Mouse (Mus musculus): Measurements from ENCODE around the gene Krt80. TPM values are rescaled to one million over a fixed set of nuclear protein-coding genes. Genes with fewer than 3 reads are reported as not detected.
A peak's percentile ranks its signal among the peaks of the same experiment; 100 is the strongest.

The Krt80 gene
- polyA plus RNA-seq, 1 experiment: 1.1 TPM

DNA sequence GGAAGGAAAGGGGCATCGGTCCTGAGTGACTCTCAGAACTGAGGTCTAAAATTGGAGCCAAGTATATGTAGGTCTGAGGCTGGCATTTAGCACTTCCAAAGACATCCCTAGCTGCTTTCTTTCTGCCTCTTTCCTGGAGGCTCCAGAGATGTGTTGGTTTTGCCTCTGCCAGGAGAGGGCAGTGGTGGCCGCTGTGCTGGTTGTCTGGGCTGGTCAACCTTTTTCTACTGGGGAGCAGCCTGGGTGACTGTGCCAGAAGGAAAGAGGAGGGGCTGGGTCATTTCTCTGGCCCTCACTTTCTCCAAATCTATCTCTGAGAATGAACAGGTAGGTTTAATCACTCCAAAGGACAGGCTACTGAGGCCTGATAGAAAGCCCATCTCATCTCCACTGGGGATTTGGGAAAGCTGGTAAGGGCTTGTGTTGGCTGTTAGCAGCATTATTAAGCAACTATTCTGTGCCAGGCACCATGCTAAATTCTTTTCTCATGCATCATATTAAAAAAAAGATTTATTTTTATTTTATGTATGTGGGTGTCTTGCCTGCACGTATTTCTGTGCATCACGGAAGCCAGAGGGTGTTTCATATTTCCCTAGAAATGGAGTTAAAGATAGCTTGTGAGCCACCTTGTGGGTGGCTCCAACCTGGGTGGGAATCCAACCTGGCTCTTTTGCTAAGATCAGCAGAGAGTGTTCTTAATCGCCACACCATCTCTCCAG is 28.0 kb downstream of the Krt80 start:
- H3K27ac ChIP-seq (ENCODE audit: insufficient read depth, low read length): no peak overlapping the region
- no peaks in the 10 kb centered on the region for H3K4me1 ChIP-seq (ENCODE audit: control insufficient read depth, insufficient read depth, low read length)
- no peaks in the 10 kb centered on the region for H3K27me3 ChIP-seq (ENCODE audit: control insufficient read depth, insufficient read depth, low read length, poor library complexity, severe bottlenecking)
- no peaks in the 10 kb centered on the region for H3K9me3 ChIP-seq (replicated peaks; ENCODE audit: control insufficient read depth, insufficient read depth, low read length, poor library complexity, severe bottlenecking)
- no peaks in the 10 kb centered on the region for H3K36me3 ChIP-seq (ENCODE audit: control insufficient read depth, insufficient read depth, low read length, poor library complexity, severe bottlenecking)
- H3K9ac ChIP-seq (ENCODE audit: low read depth, poor library complexity, severe bottlenecking): no peak overlapping the region
- H3K4me3 ChIP-seq (ENCODE audit: low read depth, low read length): no peak overlapping the region
- TF ChIP-seq CTCF (IDR thresholded peaks at IDR 0.05; ENCODE audit: low read depth, low read length) (peak; percentile 72), EP300 (IDR thresholded peaks at IDR 0.05; ENCODE audit: insufficient read depth, low read depth, low read length) (no peak), POLR2A (IDR thresholded peaks at IDR 0.05; ENCODE audit: insufficient read depth, low read length) (no peak)

DNA sequence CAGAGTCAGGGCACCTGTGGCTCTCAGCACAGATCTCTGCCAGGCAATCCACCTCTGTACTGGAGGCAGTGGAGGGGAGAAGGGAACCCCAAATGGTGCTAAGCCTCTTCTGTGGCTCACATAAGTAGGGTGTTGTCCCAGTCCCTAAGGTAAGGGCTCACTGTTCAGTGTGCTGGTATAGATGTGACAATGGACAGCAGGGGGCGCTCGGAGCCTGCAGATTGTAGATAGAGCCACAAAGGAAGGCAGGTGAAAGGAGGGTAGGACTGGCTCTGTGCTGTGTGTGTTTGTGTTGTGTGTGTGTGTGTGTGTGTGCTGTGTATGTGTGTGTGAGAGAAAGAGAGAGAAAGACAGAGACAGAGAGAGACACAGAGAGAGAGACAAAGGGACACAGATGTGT is 30.4 kb downstream of the Krt80 start:
- no peak overlapping the region for H3K4me3 ChIP-seq (ENCODE audit: low read depth, low read length)
- TF ChIP-seq POLR2A (IDR thresholded peaks at IDR 0.05; ENCODE audit: insufficient read depth, low read length) (no peak), CTCF (IDR thresholded peaks at IDR 0.05; ENCODE audit: low read depth, low read length) (peak; percentile 92)

DNA sequence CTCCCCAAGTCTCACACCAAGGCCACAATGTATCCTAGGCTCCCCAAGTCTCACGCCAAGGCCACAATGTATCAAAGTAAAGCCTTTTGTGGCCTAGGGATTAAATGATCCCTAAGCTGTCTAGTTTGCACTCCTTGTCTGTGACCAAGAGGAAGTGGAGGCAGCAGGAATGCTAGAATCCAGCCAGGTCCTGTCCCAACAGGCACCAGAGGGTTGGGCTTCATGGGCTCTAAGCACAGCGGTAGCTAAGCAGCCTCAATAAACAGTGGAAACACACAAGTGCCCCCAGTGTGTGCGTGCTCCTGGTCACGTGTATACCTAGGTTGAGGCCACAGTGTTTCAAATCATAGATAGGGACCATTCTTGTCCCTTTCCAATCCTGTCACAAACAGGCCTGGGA is 31.6 kb downstream of the Krt80 start:
- no peak overlapping the region for H3K4me3 ChIP-seq (ENCODE audit: low read depth, low read length)
- H3K4me1 ChIP-seq (ENCODE audit: control insufficient read depth, insufficient read depth, low read length): no peaks in the 10 kb centered on the region
- H3K36me3 ChIP-seq (ENCODE audit: control insufficient read depth, insufficient read depth, low read length, poor library complexity, severe bottlenecking): no peaks in the 10 kb centered on the region
- H3K9me3 ChIP-seq (replicated peaks; ENCODE audit: control insufficient read depth, insufficient read depth, low read length, poor library complexity, severe bottlenecking): no peaks in the 10 kb centered on the region
- no peak overlapping the region for H3K9ac ChIP-seq (ENCODE audit: low read depth, poor library complexity, severe bottlenecking)
- no peaks in the 10 kb centered on the region for H3K27me3 ChIP-seq (ENCODE audit: control insufficient read depth, insufficient read depth, low read length, poor library complexity, severe bottlenecking)
- TF ChIP-seq POLR2A (IDR thresholded peaks at IDR 0.05; ENCODE audit: insufficient read depth, low read length): no peak
- no peak for TF ChIP-seq CTCF (IDR thresholded peaks at IDR 0.05; ENCODE audit: low read depth, low read length)
- no peak for TF ChIP-seq EP300 (IDR thresholded peaks at IDR 0.05; ENCODE audit: insufficient read depth, low read depth, low read length)
- no peak overlapping the region for H3K27ac ChIP-seq (ENCODE audit: insufficient read depth, low read length)

More for the DNA sequence above, 30.4 kb downstream of the Krt80 start:
- Histone ChIP-seq H3K27me3 (ENCODE audit: control insufficient read depth, insufficient read depth, low read length, poor library complexity, severe bottlenecking) (no peaks in the 10 kb centered on the region), H3K36me3 (ENCODE audit: control insufficient read depth, insufficient read depth, low read length, poor library complexity, severe bottlenecking) (no peaks in the 10 kb centered on the region), H3K9me3 (replicated peaks; ENCODE audit: control insufficient read depth, insufficient read depth, low read length, poor library complexity, severe bottlenecking) (no peaks in the 10 kb centered on the region), H3K27ac (ENCODE audit: insufficient read depth, low read length) (no peak overlapping the region), H3K4me1 (ENCODE audit: control insufficient read depth, insufficient read depth, low read length) (no peaks in the 10 kb centered on the region), H3K9ac (ENCODE audit: low read depth, poor library complexity, severe bottlenecking) (no peak overlapping the region)

DNA sequence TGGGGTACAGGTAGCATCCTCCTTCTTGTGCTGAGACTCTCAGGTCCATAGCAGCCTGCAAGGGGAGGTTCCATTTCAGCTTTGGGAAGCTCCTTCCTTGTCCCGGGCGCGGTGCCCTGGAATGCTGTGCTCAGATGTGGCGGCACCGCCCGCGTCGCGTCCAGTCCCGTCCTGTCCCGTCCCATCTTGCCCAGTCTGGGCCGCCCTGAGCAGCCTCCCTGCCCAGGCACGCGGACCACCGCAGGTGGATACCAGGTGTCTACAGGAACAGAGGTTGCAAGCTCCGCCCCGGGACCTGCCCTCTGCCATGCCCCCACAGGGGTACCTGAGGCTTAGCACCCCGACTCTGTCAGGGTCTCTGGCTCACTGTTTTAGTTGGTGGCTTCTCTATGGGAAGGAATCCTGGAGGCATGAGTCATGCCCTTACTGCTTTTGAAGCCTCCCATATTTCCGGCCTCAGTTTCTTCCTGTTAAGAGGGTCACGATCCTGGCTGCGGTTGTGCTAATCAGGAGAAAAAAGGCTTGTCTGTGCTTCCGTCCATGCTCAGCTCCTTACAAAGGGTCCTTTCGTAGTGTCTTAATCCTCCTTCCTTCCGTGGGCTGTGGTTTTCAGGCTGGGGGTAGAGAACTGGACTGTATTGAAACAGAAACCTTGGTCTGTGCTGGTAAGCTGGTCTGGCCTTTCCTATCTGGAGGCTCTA is 33.3 kb downstream of the Krt80 start:
- Histone ChIP-seq H3K27ac (ENCODE audit: insufficient read depth, low read length) (no peak overlapping the region), H3K9me3 (replicated peaks; ENCODE audit: control insufficient read depth, insufficient read depth, low read length, poor library complexity, severe bottlenecking) (no peaks in the 10 kb centered on the region), H3K4me3 (ENCODE audit: low read depth, low read length) (no peak overlapping the region), H3K27me3 (ENCODE audit: control insufficient read depth, insufficient read depth, low read length, poor library complexity, severe bottlenecking) (no peaks in the 10 kb centered on the region), H3K4me1 (ENCODE audit: control insufficient read depth, insufficient read depth, low read length) (no peaks in the 10 kb centered on the region), H3K36me3 (ENCODE audit: control insufficient read depth, insufficient read depth, low read length, poor library complexity, severe bottlenecking) (no peaks in the 10 kb centered on the region), H3K9ac (ENCODE audit: low read depth, poor library complexity, severe bottlenecking) (no peak overlapping the region)
- TF ChIP-seq EP300 (IDR thresholded peaks at IDR 0.05; ENCODE audit: insufficient read depth, low read depth, low read length): no peak
- TF ChIP-seq POLR2A (IDR thresholded peaks at IDR 0.05; ENCODE audit: insufficient read depth, low read length): no peak
- no peak for TF ChIP-seq CTCF (IDR thresholded peaks at IDR 0.05; ENCODE audit: low read depth, low read length)

DNA sequence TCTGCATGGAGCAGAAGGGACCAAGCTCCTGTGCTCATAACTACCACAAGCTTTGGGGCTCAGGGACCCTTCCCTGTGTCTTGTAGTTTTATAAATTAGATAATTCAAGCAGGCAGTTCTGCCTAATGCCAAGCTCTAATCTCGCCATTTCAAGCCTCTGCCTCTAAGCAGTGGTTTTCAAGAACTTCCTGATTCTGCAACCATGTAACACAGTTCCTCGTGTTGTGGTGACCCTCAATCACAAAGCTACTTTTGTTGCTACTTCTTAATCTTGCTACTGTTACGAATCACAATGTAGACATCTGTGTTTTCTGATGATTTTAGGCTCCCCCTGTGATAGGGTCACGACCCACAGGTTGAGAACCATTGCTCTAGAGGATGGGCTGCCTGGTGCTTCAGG is 36.3 kb downstream of the Krt80 start:
- Histone ChIP-seq H3K4me1 (ENCODE audit: control insufficient read depth, insufficient read depth, low read length) (no peaks in the 10 kb centered on the region), H3K27ac (ENCODE audit: insufficient read depth, low read length) (no peak overlapping the region), H3K9ac (ENCODE audit: low read depth, poor library complexity, severe bottlenecking) (no peak overlapping the region), H3K4me3 (ENCODE audit: low read depth, low read length) (no peak overlapping the region), H3K27me3 (ENCODE audit: control insufficient read depth, insufficient read depth, low read length, poor library complexity, severe bottlenecking) (no peaks in the 10 kb centered on the region), H3K36me3 (ENCODE audit: control insufficient read depth, insufficient read depth, low read length, poor library complexity, severe bottlenecking) (no peaks in the 10 kb centered on the region), H3K9me3 (replicated peaks; ENCODE audit: control insufficient read depth, insufficient read depth, low read length, poor library complexity, severe bottlenecking) (no peaks in the 10 kb centered on the region)
- TF ChIP-seq CTCF (IDR thresholded peaks at IDR 0.05; ENCODE audit: low read depth, low read length) (no peak), POLR2A (IDR thresholded peaks at IDR 0.05; ENCODE audit: insufficient read depth, low read length) (no peak), EP300 (IDR thresholded peaks at IDR 0.05; ENCODE audit: insufficient read depth, low read depth, low read length) (no peak)

DNA sequence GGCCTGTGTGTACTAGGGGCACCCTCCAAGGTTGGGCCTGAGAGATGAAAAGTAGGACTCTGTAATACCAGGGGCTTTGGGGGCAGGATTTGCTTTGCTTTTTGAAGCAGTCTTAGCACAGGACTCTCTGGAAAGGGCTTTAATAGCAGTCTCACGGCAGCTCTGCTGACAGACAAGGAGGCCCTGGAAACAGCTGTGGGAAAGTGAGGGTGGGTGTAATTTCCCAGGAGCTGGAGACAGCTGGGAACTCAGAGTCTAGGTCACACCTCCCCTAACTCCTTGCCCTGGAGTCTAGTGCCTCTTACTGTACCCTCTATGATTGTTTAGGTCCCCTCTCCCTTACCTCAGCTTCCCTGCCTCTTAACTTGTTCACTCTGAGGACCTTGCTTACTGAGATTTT is 36.8 kb downstream of the Krt80 start:
- TF ChIP-seq EP300 (IDR thresholded peaks at IDR 0.05; ENCODE audit: insufficient read depth, low read depth, low read length) (no peak), POLR2A (IDR thresholded peaks at IDR 0.05; ENCODE audit: insufficient read depth, low read length) (no peak), CTCF (IDR thresholded peaks at IDR 0.05; ENCODE audit: low read depth, low read length) (no peak)
- Histone ChIP-seq H3K9ac (ENCODE audit: low read depth, poor library complexity, severe bottlenecking) (no peak overlapping the region), H3K9me3 (replicated peaks; ENCODE audit: control insufficient read depth, insufficient read depth, low read length, poor library complexity, severe bottlenecking) (no peaks in the 10 kb centered on the region), H3K4me3 (ENCODE audit: low read depth, low read length) (no peak overlapping the region), H3K27me3 (ENCODE audit: control insufficient read depth, insufficient read depth, low read length, poor library complexity, severe bottlenecking) (no peaks in the 10 kb centered on the region), H3K36me3 (ENCODE audit: control insufficient read depth, insufficient read depth, low read length, poor library complexity, severe bottlenecking) (no peaks in the 10 kb centered on the region), H3K4me1 (ENCODE audit: control insufficient read depth, insufficient read depth, low read length) (no peaks in the 10 kb centered on the region), H3K27ac (ENCODE audit: insufficient read depth, low read length) (no peak overlapping the region)
